Mouse (Mus musculus) lung, postnatal 0 days (tissue): ENCODE measurements at regions not wholly inside any gene's neighbourhood (a gene's known extent, or its start where the extent isn't known, plus 50 kb on each side); places are given as distances from the start of the nearest gene placed in this dataset.

Experiments
- CTCF ChIP-seq: IDR thresholded peaks from 2 replicates; pipeline ENCODE4 v1.5.1; 2016; ENCODE audit warnings: antibody characterized with exemption, mild to moderate bottlenecking
- EP300 ChIP-seq: IDR thresholded peaks from 2 replicates; pipeline ENCODE4 v1.6.1; 2016; ENCODE audit warnings: antibody characterized with exemption, mild to moderate bottlenecking, control low read depth

GRCm38 (mm10) chr13:110882661-110883172 is 372.1 kb upstream of the Actbl2 start:
- TF ChIP-seq CTCF (no peak), EP300 (no peak)
